Mouse (Mus musculus) neural tube, embryonic 11.5 days (tissue): ENCODE measurements around the gene Trir. TPM values are rescaled to one million over a fixed set of nuclear protein-coding genes. Genes with fewer than 3 reads are reported as not detected.
A peak's percentile ranks its signal among the peaks of the same experiment; 100 is the strongest.

Experiments used
- ATAC-seq: fragments of 200-750 bp; cut with Nextera tagmentation; 2 replicates; pipeline ENCODE4 v1.8.0; 2017; ENCODE audit warnings: moderate number of reproducible peaks, mild to moderate bottlenecking, moderate TSS enrichment, moderate library complexity; ENCODE audit not compliant: insufficient read depth, low FRiP score, low TSS enrichment
- DNase-seq: peaks from one replicate; pipeline ENCODE4 v3.0.0-alpha.2; 2015; ENCODE audit warnings: low spot score
- H3K27ac ChIP-seq: fragments of 300-500 bp; sonication (generic); 2 replicates; pipeline ENCODE4 v1.5.1; 2014; ENCODE audit warnings: low read depth, mild to moderate bottlenecking, low read length
- H3K27me3 ChIP-seq: fragments of 300-500 bp; sonication (generic); 2 replicates; pipeline ENCODE4 v1.6.1; 2014; ENCODE audit warnings: mild to moderate bottlenecking, low read length, mixed read lengths; ENCODE audit not compliant: control insufficient read depth, insufficient read depth
- H3K36me3 ChIP-seq: fragments of 300-500 bp; sonication (generic); 2 replicates; pipeline ENCODE4 v1.6.1; 2014; ENCODE audit warnings: mild to moderate bottlenecking, low read length, moderate library complexity, mixed read lengths; ENCODE audit not compliant: control insufficient read depth, insufficient read depth
- H3K4me1 ChIP-seq: fragments of 300-500 bp; sonication (generic); 2 replicates; pipeline ENCODE4 v1.6.1; 2014; ENCODE audit warnings: low read length, mixed read lengths; ENCODE audit not compliant: control insufficient read depth, insufficient read depth
- H3K4me2 ChIP-seq: fragments of 300-500 bp; sonication (generic); 2 replicates; pipeline ENCODE4 v1.6.1; 2014; ENCODE audit warnings: low read depth, mild to moderate bottlenecking, moderate library complexity
- H3K4me3 ChIP-seq: fragments of 300-500 bp; sonication (generic); 2 replicates; pipeline ENCODE4 v1.5.1; 2014; ENCODE audit warnings: low read depth, low read length
- H3K9ac ChIP-seq: fragments of 300-500 bp; sonication (generic); 2 replicates; pipeline ENCODE4 v1.6.1; 2014; ENCODE audit warnings: mild to moderate bottlenecking, low read length
- H3K9me3 ChIP-seq: fragments of 300-500 bp; sonication (generic); 2 replicates; pipeline ENCODE4 v1.6.1; 2016; ENCODE audit warnings: low read length; ENCODE audit not compliant: control insufficient read depth
- WGBS: fragments of 180-500 bp; shearing (Covaris S2); extraction: QIAGEN DNeasy Blood & Tissue Kit; methylation state at CpG from one replicate; pipeline ENCODE4 v1.1.7; 2014; 5-methylcytosine and 5-hydroxymethylcytosine counted together
- microRNA-seq: library from miRNA; unstranded; fragments of <30 nt; microRNA quantifications from one replicate; pipeline ENCODE4, GENCODE M21; 2016
- polyA plus RNA-seq: library from polyadenylated mRNA; unstranded; fragments of >200 nt; fragmentation: Nextera tagmentation; extraction: Ambion mirVana; gene quantifications from 2 replicates; pipeline ENCODE4 v1.2.1, GENCODE M21; 2014

Gene Trir
- polyA plus RNA-seq, 1 experiment from 2014 or later = 158 TPM

DNA sequence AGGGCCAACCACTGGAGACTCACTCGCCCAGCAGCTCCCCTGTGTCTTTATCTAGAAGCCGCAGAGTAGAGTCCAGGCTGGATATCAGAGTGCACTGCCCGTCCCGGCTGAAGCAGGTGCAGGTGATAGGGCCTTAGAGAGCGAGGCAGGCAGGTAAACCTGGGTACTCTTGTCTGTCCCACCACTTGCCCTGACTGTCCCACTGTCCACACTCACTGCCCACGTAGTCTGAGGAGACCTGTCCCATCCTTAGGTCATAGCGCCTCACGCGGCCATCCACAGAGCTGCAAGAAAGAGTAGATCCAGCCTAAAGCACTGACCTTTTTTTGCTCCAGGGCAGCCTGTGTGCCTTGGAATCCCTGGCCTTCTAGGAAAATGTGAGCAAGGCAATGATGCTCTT is 49.4 kb downstream of the Trir start:
- H3K4me3 ChIP-seq = no peak overlapping the region
- H3K9ac ChIP-seq = no peak overlapping the region
- no peaks in the 10 kb centered on the region for H3K27me3 ChIP-seq
- 73% methylated on average over 9 of the region's 9 CpGs for WGBS
- peaks cover 13% of the 10 kb centered on the region for H3K36me3 ChIP-seq
- no peak overlapping the region for H3K27ac ChIP-seq
- DNase-seq (peak; percentile 47), ATAC-seq (no peak)
- no peaks in the 10 kb centered on the region for H3K9me3 ChIP-seq
- peaks cover 9% of the 10 kb centered on the region; the same call in 1 of the 2 replicates for H3K4me1 ChIP-seq
- no peak overlapping the region for H3K4me2 ChIP-seq

GRCm38 (mm10) chr8:85076993-85077392 is 50.4 kb downstream of the Trir start:
- Histone ChIP-seq H3K4me2 (no peak overlapping the region), H3K9me3 (no peaks in the 10 kb centered on the region), H3K27ac (no peak overlapping the region), H3K4me1 (peaks cover 16% of the 10 kb centered on the region), H3K9ac (no peak overlapping the region), H3K4me3 (no peak overlapping the region), H3K36me3 (peaks cover 13% of the 10 kb centered on the region), H3K27me3 (no peaks in the 10 kb centered on the region)
- ATAC-seq (no peak), DNase-seq (peak; percentile 81)
- 0% methylated on average over 2 of the region's 2 CpGs for WGBS

Small RNA genes within 50 kb of the gene (microRNA-seq; reads per million reads assigned to microRNA genes)
- not detected for gene Mir7070

Other genes starting within 250 kb of the Trir start
- 3.1 and 3.7 TPM in 2 replicates for gene Nfix, start 226.5 kb upstream of the Trir start, polyA plus RNA-seq
- 4.7 and 7.3 TPM in 2 replicates for gene Dand5, start 204.0 kb upstream of the Trir start, polyA plus RNA-seq
- 38.6 and 38.7 TPM in 2 replicates for gene Gadd45gip1, start 195.3 kb upstream of the Trir start, polyA plus RNA-seq
- gene Rad23a, start 186.2 kb upstream of the Trir start, polyA plus RNA-seq = 101 TPM in 2 replicates
- gene Calr, start 179.9 kb upstream of the Trir start, polyA plus RNA-seq = 870 and 925 TPM in 2 replicates
- gene Farsa, start 169.8 kb upstream of the Trir start, polyA plus RNA-seq = 95.7 and 104 TPM in 2 replicates
- 50.5 and 56.9 TPM in 2 replicates for gene Syce2, start 154.7 kb upstream of the Trir start, polyA plus RNA-seq
- gene Gcdh, start 132.9 kb upstream of the Trir start, polyA plus RNA-seq = 31.5 and 33.7 TPM in 2 replicates
- gene Klf1, start 124.9 kb upstream of the Trir start, polyA plus RNA-seq = 11.8 and 12.9 TPM in 2 replicates
- gene Dnase2a, start 118.3 kb upstream of the Trir start, polyA plus RNA-seq = 4.0 and 4.9 TPM in 2 replicates
- gene Mast1, start 89.5 kb upstream of the Trir start, polyA plus RNA-seq = 13.8 and 14.6 TPM in 2 replicates
- 0.25 TPM in 1 of 2 replicates, not detected in the other for gene Rtbdn, start 79.8 kb upstream of the Trir start, polyA plus RNA-seq
- not detected in 2 replicates for gene Gm49661, start 57.4 kb upstream of the Trir start, polyA plus RNA-seq
- 1,335 and 1,358 TPM in 2 replicates for gene Prdx2, start 57.2 kb upstream of the Trir start, polyA plus RNA-seq
- 92.9 and 116 TPM in 2 replicates for gene Rnaseh2a, start 57.1 kb upstream of the Trir start, polyA plus RNA-seq
- gene Junb, start 48.1 kb upstream of the Trir start, polyA plus RNA-seq = 6.2 and 6.9 TPM in 2 replicates
- gene Hook2, start 36.2 kb upstream of the Trir start, polyA plus RNA-seq = 10.5 and 12.9 TPM in 2 replicates
- not detected in 2 replicates for gene Best2, start 12.3 kb upstream of the Trir start, polyA plus RNA-seq
- gene Asna1, start 1.5 kb upstream of the Trir start, polyA plus RNA-seq = 129 and 130 TPM in 2 replicates
- 16.3 and 19.7 TPM in 2 replicates for gene Tnpo2, start 10.1 kb downstream of the Trir start, polyA plus RNA-seq
- 25.0 and 25.8 TPM in 2 replicates for gene Fbxw9, start 33.2 kb downstream of the Trir start, polyA plus RNA-seq
- not detected in 2 replicates for gene Gm5741, start 41.2 kb downstream of the Trir start, polyA plus RNA-seq
- gene Dhps, start 44.9 kb downstream of the Trir start, polyA plus RNA-seq = 70.3 and 73.8 TPM in 2 replicates
- 117 and 119 TPM in 2 replicates for gene Wdr83os, start 53.9 kb downstream of the Trir start, polyA plus RNA-seq
- 52.6 and 60.6 TPM in 2 replicates for gene Wdr83, start 54.5 kb downstream of the Trir start, polyA plus RNA-seq
- 14.4 and 17.4 TPM in 2 replicates for gene Man2b1, start 56.4 kb downstream of the Trir start, polyA plus RNA-seq
- gene Zfp791, start 96.3 kb downstream of the Trir start, polyA plus RNA-seq = 1.2 and 1.7 TPM in 2 replicates
- not detected in 2 replicates for gene Cks1brt, start 125.1 kb downstream of the Trir start, polyA plus RNA-seq
- not detected in 2 replicates for gene Olfr371, start 199.2 kb downstream of the Trir start, polyA plus RNA-seq